Mouse (Mus musculus) myocyte (in vitro differentiated cells): ENCODE data around the gene Dtx1. TPM values are rescaled to one million over a fixed set of nuclear protein-coding genes. Genes with fewer than 3 reads are reported as not detected.

ENCODE experiments used
- H3K27me3 ChIP-seq: one replicate; pipeline ENCODE4 v1.6.1; 2011; ENCODE audit not compliant: control insufficient read depth, insufficient read depth, insufficient read length
- H3K36me3 ChIP-seq: one replicate; pipeline ENCODE4 v1.6.1; 2011; ENCODE audit not compliant: control insufficient read depth, insufficient read depth
- H3K4me2 ChIP-seq: one replicate; pipeline ENCODE4 v1.6.1; 2011; ENCODE audit warnings: low read depth, control low read depth
- H3K4me3 ChIP-seq: one replicate; pipeline ENCODE4 v1.5.1; 2011; ENCODE audit warnings: mild to moderate bottlenecking, control low read depth, moderate library complexity
- H3K79me2 ChIP-seq: one replicate; pipeline ENCODE4 v1.6.1; 2011; ENCODE audit not compliant: control insufficient read depth, insufficient read depth
- H3ac ChIP-seq: one replicate; pipeline ENCODE4 v1.6.1; 2011; ENCODE audit not compliant: control insufficient read depth, insufficient read length
- CEBPB ChIP-seq: IDR thresholded peaks from 2 replicates; pipeline ENCODE4 v1.6.1; 2011; ENCODE audit warnings: mild to moderate bottlenecking, moderate library complexity; ENCODE audit not compliant: poor library complexity, insufficient read depth, severe bottlenecking
- E2F4 ChIP-seq: IDR thresholded peaks from one replicate; pipeline ENCODE4 v1.6.1; 2011; ENCODE audit warnings: mild to moderate bottlenecking, control low read depth, moderate library complexity; ENCODE audit not compliant: insufficient read depth
- MAX ChIP-seq: IDR thresholded peaks from one replicate; pipeline ENCODE4 v1.6.1; 2011; ENCODE audit warnings: low read depth, mild to moderate bottlenecking, control low read depth
- MYOD1 ChIP-seq, 3 experiments: IDR thresholded peaks; one replicate each; pipeline ENCODE4 v1.6.1; 2011; ENCODE audit warnings: control low read depth in 2 of 3, low read depth in 2 of 3, mild to moderate bottlenecking in 2 of 3, moderate library complexity in 1 of 3; ENCODE audit not compliant: insufficient read length in 2 of 3, control insufficient read depth in 1 of 3
- MYOG ChIP-seq, 3 experiments: IDR thresholded peaks; one replicate each; pipeline ENCODE4 v1.6.1; 2011; ENCODE audit warnings: control low read depth in 2 of 3, low read depth in 2 of 3, mild to moderate bottlenecking in 2 of 3; ENCODE audit not compliant: insufficient read length in 2 of 3, control insufficient read depth in 1 of 3, insufficient read depth in 1 of 3
- POLR2A ChIP-seq: IDR thresholded peaks from one replicate; pipeline ENCODE4 v1.6.1; 2011; ENCODE audit warnings: low read depth, mild to moderate bottlenecking, control low read depth, moderate library complexity; ENCODE audit not compliant: insufficient read length
- POLR2AphosphoS2 ChIP-seq: IDR thresholded peaks from one replicate; pipeline ENCODE4 v1.6.1; 2011; ENCODE audit warnings: low read depth, control low read depth; ENCODE audit not compliant: insufficient read length
- REST ChIP-seq: IDR thresholded peaks from one replicate; pipeline ENCODE4 v1.6.1; 2011; ENCODE audit warnings: mild to moderate bottlenecking, control low read depth, moderate library complexity; ENCODE audit not compliant: insufficient read depth, insufficient read length
- SRF ChIP-seq: IDR thresholded peaks from one replicate; pipeline ENCODE4 v1.6.1; 2011; ENCODE audit warnings: low read depth; ENCODE audit not compliant: control insufficient read depth, insufficient read length
- TCF12 ChIP-seq: IDR thresholded peaks from one replicate; pipeline ENCODE4 v1.6.1; 2011; ENCODE audit warnings: mild to moderate bottlenecking, control low read depth; ENCODE audit not compliant: poor library complexity, insufficient read depth, severe bottlenecking
- TCF3 ChIP-seq: IDR thresholded peaks from one replicate; pipeline ENCODE4 v1.6.1; 2011; ENCODE audit warnings: low read depth, control low read depth; ENCODE audit not compliant: insufficient read length
- USF1 ChIP-seq: IDR thresholded peaks from one replicate; pipeline ENCODE4 v1.6.1; 2011; ENCODE audit warnings: low read depth, mild to moderate bottlenecking, control low read depth, moderate library complexity
- polyA plus RNA-seq: library from polyadenylated mRNA; unstranded; fragments of >200 nt; fragmentation: generic; extraction: Trizol; gene quantifications from one replicate; pipeline ENCODE4 v1.2.1, GENCODE M21; 2012; ENCODE audit warnings: missing spikeins

Gene Dtx1
- polyA plus RNA-seq, 1 experiment: not detected

DNA sequence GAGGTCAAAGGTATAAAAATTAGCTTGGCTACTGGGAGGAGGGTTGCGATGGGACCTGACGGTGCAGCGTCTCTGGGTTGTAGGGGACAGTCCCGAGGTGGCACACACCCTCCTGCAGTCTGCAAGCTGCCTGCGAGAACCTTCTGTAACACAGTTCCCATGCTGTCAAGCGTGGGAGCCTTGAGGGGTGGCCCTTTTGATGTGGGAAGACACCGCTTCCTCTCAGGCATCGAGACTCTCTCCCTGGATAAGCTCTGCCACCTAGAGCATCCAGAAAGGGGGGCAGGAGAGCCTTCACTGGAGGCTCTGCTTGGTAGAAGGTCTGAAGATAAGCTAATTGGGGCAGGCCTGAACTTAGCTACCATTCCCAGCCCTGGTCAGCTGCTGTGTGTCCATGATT, 26.0 kb downstream of the Dtx1 start:
- Histone ChIP-seq H3K4me2 (no peak overlapping the region), H3K27me3 (peaks cover 64% of the 10 kb centered on the region), H3K4me3 (no peak overlapping the region), H3ac (no peak overlapping the region), H3K36me3 (no peaks in the 10 kb centered on the region), H3K79me2 (no peaks in the 10 kb centered on the region)
- no peak for TF ChIP-seq TCF3
- TF ChIP-seq CEBPB: no peak
- no peak for TF ChIP-seq E2F4
- TF ChIP-seq REST: no peak
- no peak for TF ChIP-seq USF1
- no peak for TF ChIP-seq POLR2A
- no peak for TF ChIP-seq TCF12
- no peak for TF ChIP-seq MYOG (IDR thresholded peaks at IDR 0.05; ENCODE audit: control insufficient read depth in 1 of 3, insufficient read depth in 1 of 3, insufficient read length in 2 of 3, low read depth in 2 of 3)

DNA sequence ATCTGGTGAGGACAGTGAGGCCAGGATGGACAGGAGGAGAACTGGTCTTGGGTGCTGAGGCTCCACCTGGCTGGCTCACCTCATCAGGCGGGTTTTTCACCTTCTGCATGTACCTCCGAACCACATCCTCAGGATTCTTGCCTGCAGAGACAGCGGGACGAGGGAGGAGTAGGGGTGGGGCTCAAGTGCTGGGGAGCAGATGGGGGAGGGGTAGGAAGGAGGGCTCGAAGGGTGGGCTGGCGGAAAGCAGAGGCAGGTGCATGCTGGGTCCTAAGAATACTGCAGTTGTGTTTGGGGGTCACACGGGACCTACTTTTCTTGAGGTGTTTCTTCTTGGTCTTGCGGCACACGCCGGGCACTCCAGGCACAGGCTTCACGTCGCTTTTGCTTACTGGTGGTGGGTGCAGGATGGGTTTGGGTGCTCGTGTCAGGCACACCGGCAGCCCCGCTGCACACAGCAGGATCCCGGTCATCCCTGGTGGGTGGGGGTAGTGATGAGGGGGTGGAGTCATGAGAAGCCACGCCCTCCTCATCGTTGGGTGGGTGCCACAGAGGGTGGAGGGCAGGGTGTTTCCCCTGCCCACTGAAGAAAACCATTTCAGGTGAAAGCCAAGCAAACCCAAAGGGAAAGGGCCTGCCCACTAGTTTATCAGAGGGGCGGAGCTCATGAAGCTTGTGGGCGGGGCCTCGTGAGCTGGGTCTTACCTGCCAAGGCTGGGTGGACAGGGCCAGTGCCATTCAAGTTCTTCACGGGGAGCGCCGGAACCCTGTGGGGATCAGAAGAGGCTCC, 28.6 kb downstream of the Dtx1 start:
- no peak overlapping the region for H3K4me2 ChIP-seq
- H3K79me2 ChIP-seq: no peaks in the 10 kb centered on the region
- no peak for TF ChIP-seq E2F4
- TF ChIP-seq SRF: no peak
- TF ChIP-seq POLR2AphosphoS2: no peak
- TF ChIP-seq MYOD1 (IDR thresholded peaks at IDR 0.05; ENCODE audit: control insufficient read depth in 1 of 3, insufficient read length in 2 of 3, low read depth in 2 of 3): no peak
- no peak for TF ChIP-seq MYOG (IDR thresholded peaks at IDR 0.05; ENCODE audit: control insufficient read depth in 1 of 3, insufficient read depth in 1 of 3, insufficient read length in 2 of 3, low read depth in 2 of 3)
- no peak for TF ChIP-seq USF1
- no peak for TF ChIP-seq CEBPB
- TF ChIP-seq TCF3: no peak
- no peak for TF ChIP-seq TCF12
- TF ChIP-seq MAX: no peak
- H3ac ChIP-seq: no peak overlapping the region
- H3K27me3 ChIP-seq: peaks cover 46% of the 10 kb centered on the region
- H3K4me3 ChIP-seq: no peak overlapping the region
- no peaks in the 10 kb centered on the region for H3K36me3 ChIP-seq

DNA sequence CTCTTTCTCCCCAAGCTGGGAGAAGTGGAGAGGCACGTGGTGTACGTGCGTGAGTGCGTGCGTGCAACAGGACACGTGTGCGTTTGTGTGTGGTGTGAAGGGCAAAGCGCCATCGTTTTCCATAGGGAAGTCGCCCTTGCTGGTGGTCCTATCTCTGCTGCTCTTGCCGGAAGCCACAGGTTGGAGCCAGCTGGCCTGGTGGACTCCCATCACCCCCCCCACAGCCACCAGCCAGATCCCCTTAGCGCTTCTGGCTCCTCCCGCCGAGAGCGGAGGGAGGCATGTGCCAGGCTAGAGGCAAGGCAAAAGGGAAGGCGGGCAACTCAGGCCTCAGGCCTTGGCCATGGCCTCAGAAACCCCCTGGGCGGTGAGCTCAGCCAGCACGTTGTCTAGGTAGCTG, 30.8 kb downstream of the Dtx1 start:
- H3K27me3 ChIP-seq: peaks cover 41% of the 10 kb centered on the region
- TF ChIP-seq POLR2AphosphoS2 (no peak), POLR2A (no peak), E2F4 (no peak), TCF12 (no peak), MYOD1 (IDR thresholded peaks at IDR 0.05; ENCODE audit: control insufficient read depth in 1 of 3, insufficient read length in 2 of 3, low read depth in 2 of 3) (no peak), USF1 (no peak), REST (no peak), SRF (no peak), MAX (no peak), CEBPB (no peak), TCF3 (no peak)
- H3K79me2 ChIP-seq: no peaks in the 10 kb centered on the region
- H3ac ChIP-seq: no peak overlapping the region
- H3K36me3 ChIP-seq: no peaks in the 10 kb centered on the region
- no peak overlapping the region for H3K4me3 ChIP-seq
- H3K4me2 ChIP-seq: no peak overlapping the region

DNA sequence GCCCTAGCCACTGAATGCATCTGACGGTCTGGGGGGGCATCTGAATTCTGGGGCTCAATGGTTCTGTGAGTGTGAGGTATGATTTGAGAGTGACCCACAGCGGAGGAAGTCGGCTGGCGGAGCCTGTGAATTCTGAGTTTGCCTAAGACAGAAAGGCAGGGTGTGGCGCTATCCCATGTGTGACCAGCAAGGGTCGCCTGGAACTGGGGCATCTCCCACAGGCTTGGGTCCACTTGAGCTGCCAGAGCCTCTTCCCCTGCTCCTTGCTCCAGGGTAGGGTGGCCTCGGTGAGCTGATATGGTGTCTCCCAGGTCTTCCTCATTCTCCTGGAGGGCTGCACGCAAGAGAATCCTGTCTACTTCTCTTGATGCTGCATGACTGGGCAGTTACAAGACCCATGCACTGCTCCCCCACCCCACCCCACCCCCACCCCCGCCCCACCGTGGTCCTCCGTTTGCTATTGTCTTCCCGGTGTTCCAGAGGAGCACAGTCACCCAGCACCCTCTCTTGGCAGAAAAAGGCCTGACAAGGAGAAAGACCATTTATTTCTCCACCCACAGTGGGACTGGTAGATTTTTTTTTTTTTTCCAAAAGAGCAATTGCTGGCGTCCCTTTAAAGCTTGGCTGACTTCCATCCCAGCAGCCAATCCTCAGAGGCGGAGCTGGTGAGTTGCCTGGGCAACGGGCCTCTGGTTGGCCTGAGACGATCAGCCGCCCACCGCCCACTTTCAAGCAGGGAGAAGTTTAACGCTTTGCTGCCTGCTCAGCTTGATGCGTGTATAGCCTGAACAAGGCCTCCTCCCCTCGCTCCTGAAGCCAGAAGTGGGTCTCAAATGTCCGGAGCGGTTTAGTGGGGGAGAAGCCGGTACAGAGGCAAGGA, 31.8 kb downstream of the Dtx1 start:
- H3K4me3 ChIP-seq: no peak overlapping the region
- TF ChIP-seq CEBPB: no peak
- no peak for TF ChIP-seq MAX
- TF ChIP-seq TCF12: no peak
- no peak for TF ChIP-seq USF1
- TF ChIP-seq TCF3: no peak
- TF ChIP-seq POLR2A: no peak
- no peak for TF ChIP-seq MYOD1 (IDR thresholded peaks at IDR 0.05; ENCODE audit: control insufficient read depth in 1 of 3, insufficient read length in 2 of 3, low read depth in 2 of 3)
- no peak for TF ChIP-seq SRF
- no peaks in the 10 kb centered on the region for H3K79me2 ChIP-seq
- no peak overlapping the region for H3K4me2 ChIP-seq
- no peaks in the 10 kb centered on the region for H3K36me3 ChIP-seq
- H3ac ChIP-seq: no peak overlapping the region
- H3K27me3 ChIP-seq: peaks cover 33% of the 10 kb centered on the region

DNA sequence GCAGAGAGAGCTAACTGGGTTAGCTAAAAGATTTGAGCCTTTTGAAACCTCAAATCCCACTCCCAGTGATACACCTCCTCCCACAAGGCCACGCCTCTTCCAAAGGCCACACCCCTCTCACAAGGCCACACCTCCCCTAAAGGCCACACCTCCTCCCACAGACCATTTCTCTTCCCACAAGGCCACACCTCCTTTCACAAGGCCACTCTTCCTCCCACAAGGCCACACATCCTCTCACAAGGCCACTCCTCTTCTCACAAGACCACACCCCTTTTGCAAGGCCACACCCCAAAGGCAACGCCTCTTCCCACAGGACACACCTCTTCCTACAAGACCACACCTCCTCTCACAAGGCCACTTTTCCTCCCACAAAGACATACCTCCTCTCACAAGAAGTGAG, 34.2 kb downstream of the Dtx1 start:
- Histone ChIP-seq H3ac (no peak overlapping the region), H3K27me3 (peaks cover 14% of the 10 kb centered on the region), H3K4me2 (no peak overlapping the region), H3K79me2 (no peaks in the 10 kb centered on the region), H3K36me3 (no peaks in the 10 kb centered on the region), H3K4me3 (no peak overlapping the region)
- no peak for TF ChIP-seq SRF
- TF ChIP-seq USF1: no peak
- no peak for TF ChIP-seq MAX
- TF ChIP-seq TCF3: no peak
- TF ChIP-seq POLR2A: no peak
- TF ChIP-seq MYOD1 (IDR thresholded peaks at IDR 0.05; ENCODE audit: control insufficient read depth in 1 of 3, insufficient read length in 2 of 3, low read depth in 2 of 3): no peak
- no peak for TF ChIP-seq REST
- TF ChIP-seq CEBPB: no peak
- TF ChIP-seq MYOG (IDR thresholded peaks at IDR 0.05; ENCODE audit: control insufficient read depth in 1 of 3, insufficient read depth in 1 of 3, insufficient read length in 2 of 3, low read depth in 2 of 3): no peak
- TF ChIP-seq E2F4: no peak
- no peak for TF ChIP-seq TCF12
- no peak for TF ChIP-seq POLR2AphosphoS2
